Mouse (Mus musculus) retina, adult 2 months (tissue): ENCODE data around the gene Oxld1.

Experiments
- DNase-seq: peaks from one replicate; pipeline ENCODE4 v3.0.0-alpha.2; 2012; ENCODE audit warnings: low read depth, low spot score

The Oxld1 gene

GRCm38 (mm10) chr11:120483448-120483934 lies 25.6 kb upstream of the Oxld1 start:
- DNase-seq: no peak

GRCm38 (mm10) chr11:120472052-120472451 lies 14.2 kb upstream of the Oxld1 start:
- DNase-seq: no peak

GRCm38 (mm10) chr11:120467736-120468092 lies 9.8 kb upstream of the Oxld1 start:
- DNase-seq: no peak

DNA sequence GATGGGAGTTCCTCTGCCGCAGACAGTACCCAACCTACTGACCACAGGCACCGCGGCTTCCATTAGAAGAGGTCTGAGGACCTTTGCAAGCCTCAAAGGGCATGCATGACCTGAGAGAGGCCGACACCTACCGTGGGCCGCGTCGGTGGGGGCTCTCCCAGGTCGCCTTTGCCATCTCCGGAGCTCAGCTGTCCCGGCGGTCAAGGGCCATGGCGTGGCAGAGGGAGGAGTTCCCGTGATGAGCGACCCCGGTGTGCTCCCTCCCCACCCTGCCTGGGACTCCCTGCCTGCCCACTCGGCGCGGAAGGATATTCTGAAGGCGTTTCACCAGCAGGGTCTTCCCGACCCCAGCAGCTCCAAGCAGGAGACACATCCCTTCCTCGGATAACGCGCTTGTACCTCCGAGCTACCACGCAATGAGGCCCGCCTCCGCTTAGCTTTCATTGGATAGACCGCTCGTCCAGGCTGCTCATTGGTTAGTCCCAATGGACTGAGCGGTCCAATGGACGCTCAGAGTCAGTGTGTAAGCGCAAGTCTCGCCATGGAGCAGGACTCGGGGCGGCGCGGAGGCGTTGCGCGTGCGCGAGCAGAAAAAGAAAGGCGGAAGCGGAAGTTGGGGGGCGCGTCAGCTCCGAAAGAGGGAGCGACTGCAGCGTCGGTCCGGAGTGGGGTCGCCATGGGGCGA lies 9.3 kb upstream of the Oxld1 start, which contains the start of gene Arl16:
Arl16 (minus strand) TSS at position 557 of the 685 bp plus-strand sequence.
- peak; percentile 92 for DNase-seq

DNA sequence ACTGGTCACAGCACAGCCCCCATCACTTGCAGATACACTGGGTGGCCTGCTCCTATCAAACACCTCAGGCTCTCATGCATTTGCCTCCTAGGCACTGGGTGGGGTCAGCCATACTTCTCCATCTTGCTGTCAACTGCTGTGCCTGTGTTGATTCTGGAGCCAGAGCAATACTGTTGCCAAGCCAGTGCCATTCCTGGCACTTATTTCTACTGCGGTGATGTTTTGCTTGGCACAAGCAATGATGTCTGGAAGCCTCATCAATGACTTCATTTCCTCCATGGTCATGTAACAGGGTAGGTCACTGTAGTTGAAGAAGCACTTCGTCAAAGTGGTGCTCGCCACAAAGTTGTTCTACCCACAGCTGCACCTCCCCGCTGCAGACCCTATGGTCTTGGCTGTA lies 7.7 kb upstream of the Oxld1 start:
- no peak for DNase-seq

DNA sequence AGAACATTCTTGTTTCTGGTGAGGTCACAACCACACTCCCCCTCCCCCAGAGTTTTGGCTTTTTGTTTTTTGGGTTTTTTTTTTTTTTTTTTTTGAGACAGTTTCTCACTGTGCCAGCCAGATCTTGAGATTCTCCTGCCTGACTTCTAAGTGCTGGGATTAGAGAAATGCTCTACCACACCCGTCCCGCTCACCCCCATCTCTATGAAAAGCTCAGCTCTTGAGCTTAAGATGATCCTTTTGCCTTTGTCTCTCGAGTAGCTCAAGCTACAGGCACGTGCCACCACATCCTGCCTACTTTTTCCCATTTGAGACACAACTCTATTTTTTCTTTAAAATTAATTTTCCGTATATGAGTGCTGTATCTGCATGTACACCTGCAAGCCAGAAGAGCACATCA lies 6.5 kb upstream of the Oxld1 start:
- DNase-seq: no peak

DNA sequence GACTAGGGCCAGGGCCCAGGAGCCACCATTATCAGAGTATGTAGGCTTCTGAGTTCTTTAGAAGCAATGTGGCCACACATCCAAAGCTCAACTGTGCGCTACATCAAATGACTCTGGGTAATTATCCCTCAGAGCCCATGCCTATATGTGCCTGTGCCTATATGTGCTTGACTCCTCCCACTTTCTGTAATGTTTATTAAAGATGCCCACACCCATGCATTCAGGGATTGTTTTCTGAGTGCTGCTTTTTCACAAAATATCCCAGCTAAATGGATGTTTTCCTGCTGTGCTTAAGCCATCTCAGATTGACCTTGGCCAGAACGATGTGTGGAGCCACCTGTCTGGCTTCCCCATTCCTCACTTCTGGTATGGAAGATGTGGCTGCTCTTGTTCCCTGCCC lies 5.7 kb upstream of the Oxld1 start:
- DNase-seq: no peak

DNA sequence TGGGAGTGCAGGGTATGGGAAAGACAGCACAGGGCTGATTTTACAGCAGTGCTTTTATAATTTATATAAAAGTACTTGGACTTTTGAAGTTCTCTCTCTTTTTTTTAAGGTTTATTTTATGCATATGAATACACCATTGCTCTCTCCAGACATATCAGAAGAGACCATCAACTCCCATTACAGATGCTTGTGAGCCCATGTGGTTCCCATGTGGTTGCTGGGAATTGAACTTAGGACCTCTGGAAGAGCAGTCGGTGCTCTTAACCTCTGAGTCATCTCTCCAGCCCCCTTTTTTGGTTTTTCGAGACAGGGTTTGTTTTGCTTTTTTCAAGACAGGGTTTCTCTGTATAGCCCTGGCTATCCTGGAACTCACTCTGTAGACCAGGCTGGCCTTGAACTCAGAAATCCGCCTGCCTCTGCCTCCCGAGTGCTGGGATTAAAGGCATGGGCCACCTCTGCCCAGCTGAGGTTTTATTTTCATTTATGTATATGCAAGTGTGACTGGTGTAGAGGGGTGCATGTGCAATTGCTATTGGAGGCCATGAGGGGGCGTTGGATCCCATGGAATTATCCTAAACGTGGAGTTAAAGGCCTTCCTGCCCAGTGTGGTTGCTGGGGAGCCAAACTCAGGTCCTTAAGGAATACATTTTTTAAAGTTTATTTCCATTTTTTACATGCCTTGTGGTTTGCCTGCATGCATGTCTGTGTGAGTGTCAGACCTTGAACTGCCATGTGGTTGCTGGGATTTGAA lies 1.2 kb upstream of the Oxld1 start:
- no peak for DNase-seq

- DNase-seq: no peak
These were observed 498 bp downstream of the Oxld1 start for GRCm38 (mm10) chr11:120457370-120457769.

GRCm38 (mm10) chr11:120455413-120455812 lies 2.5 kb downstream of the Oxld1 start:
- DNase-seq: no peak

DNA sequence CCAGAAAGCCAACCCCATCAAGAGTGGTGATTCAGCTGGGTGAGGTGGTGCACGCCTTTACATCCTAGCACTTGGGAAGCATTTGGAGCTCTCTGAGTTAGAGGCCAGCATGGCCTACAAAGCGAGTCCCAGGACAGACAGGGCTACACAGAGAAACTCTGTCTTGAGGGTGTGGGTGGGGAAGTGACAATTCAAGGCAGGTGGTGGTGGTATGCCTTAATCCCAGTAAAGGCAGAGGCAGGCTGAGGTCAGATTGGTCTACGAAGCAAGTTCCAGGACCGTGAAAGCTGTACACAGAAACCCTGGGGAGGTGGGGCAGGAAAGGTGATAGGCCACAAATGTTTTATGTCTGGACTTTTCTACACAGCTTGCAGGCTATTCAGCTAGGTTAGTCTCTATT lies 2.9 kb downstream of the Oxld1 start:
- no peak for DNase-seq

GRCm38 (mm10) chr11:120453306-120453705 lies 4.6 kb downstream of the Oxld1 start, which contains the start of gene Pde6g:
Gene Pde6g, minus strand, starts transcription at chr11:120453500.
- peak; percentile 90 for DNase-seq

DNA sequence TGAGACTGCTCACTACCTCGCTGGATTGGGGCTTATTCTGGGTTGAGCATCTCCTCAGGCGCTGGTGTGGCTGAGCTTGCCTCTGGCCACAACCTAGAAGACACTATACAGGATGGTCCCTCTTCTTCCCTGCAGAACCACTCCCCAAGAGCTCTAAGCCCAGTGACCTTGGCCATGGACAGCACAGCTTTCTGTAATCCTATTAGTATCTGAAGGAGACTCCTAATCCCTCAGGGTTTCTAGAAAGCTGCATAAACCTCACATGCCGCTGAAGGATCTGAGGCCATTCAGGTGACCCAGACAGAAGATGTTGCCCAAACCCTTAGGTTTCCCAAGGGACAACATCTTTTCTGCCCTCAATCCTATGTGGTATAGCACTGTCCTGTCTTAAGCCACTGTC lies 5.6 kb downstream of the Oxld1 start:
- peak; percentile 89 for DNase-seq

DNA sequence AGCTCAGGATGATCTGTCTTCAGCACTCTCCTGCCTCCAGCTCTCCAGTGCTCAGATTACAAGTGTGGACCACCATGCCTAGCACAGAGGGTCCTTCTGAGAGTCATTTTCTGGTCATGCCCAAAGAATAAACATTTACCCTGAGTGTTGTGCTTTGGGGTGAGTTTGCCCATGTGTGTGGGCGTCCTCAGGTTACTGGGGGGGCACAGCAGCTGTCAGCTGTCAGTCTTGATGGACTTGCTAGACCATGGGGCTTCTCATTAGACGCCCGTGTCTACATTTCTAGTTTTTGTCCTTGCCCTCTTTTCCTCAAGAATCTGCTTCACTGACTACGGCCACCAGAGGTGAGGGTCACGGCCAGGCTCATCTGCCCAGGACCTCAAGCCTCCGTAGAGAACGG lies 10.7 kb downstream of the Oxld1 start:
- no peak for DNase-seq

GRCm38 (mm10) chr11:120445475-120445874 lies 12.4 kb downstream of the Oxld1 start:
- no peak for DNase-seq

DNA sequence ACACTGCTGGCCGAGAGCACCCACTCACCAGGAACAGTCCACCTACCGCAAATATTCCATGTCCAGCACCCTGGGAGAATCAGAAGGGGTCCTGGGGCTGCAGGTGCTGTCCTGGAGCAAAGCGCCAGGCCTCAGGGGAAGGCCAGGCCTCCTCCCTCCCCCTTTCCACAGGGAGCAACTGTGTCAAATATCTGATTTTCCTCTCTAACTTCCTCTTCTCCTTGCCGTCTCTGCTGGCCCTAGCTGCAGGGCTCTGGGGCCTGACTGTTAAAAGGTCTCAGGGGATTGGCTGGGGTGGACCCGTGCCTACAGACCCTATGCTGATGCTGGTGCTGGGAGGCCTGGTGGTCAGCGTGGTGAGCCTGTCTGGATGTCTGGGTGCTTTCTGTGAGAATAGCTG lies 13.8 kb downstream of the Oxld1 start:
- no peak for DNase-seq

DNA sequence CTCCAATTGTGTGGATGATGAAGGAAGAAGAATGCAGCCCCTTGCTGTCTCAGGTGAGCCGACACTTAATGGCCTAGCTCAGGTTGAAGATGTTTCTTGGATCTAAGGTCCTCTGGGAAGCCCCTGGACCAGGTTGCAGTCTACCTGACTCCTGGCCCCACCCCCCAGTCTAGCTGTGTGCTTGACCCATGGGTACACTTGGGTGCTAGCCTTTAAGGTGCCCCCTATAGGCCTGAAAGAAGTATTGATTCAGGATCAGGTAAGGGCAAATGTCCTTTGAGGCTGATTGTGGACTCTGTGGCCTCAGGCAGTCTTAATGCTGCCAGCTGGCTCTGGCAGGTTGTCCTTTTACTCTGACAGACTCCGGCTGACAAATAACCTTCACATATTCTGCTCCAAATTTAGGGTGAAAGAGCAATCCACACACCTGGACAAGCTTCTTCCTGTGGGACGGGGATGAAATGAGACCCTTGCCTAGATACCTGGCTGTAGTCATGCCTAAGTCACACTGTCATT lies 15.0 kb downstream of the Oxld1 start:
- no peak for DNase-seq

GRCm38 (mm10) chr11:120442344-120442743 lies 15.5 kb downstream of the Oxld1 start, which contains the start of gene Tspan10:
Gene Tspan10, plus strand, starts transcription at chr11:120442644.
- no peak for DNase-seq

DNA sequence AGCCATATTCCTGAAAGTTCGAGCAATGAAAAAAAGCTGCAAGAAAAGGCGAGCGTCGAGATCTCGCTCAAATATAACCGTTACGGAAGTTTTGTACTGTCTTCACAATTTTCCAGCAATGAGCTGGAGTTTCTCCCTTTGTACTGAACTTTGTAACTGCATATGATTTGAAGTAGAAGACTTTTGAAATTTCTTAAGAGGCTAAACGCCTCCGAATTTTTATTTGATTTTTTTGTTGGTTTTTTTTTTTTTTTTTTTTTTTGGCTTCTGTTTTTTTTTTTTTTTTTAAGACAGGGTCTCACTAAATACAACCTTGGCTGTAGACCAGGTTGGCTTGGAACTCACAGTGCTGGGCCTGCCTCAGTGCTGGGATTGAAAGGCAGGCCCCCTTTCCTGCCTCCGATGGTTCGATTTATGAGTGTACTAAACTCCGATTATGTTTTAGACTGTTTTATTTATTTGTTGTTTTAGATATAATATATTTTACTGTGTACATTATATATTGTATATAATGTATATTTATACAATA lies 19.9 kb downstream of the Oxld1 start:
- DNase-seq: no peak

DNA sequence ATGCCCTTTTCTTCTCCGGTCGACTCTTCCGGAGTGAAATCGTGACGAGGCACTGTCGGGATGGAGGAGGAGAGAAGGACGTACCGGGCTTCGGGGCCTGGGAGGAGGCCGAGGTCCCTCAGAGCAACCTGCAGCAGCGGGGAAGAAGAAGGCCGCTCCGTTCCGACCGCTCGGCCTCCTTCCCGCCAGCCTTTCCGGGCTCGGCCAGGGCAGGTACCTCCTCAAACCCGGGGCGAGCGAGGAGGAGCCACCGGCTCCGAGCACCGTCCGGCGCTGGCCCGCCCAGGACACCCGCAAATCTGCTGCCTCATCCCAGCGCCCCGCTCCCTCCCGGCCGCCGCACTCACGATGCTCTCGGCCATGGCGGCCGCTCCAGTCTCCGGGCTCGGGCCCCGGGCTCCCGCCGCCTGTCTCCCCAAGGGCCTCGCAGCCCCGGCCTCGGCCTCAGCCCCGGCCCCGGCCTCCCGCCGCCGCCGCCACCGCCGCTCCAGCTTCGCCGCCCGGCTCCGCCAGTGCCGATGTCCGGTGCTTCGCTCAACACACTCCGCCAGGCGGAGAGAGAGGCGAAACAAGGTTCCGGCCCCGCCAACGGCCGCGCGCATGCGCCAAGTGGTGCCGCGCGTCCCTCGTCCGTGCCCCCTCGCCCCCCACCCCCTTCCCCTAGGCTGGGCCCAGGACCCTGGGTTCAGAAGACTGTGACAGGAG lies 20.6 kb downstream of the Oxld1 start, which contains the start of gene Nploc4:
Nploc4 (minus strand) TSS at position 557 of the 705 bp plus-strand sequence.
- DNase-seq: no peak

- DNase-seq: no peak
These were observed 31.1 kb downstream of the Oxld1 start for GRCm38 (mm10) chr11:120426727-120427126.
